14 mouse cellular contexts compared by ENCODE assay signal in the genomic region with DNA sequence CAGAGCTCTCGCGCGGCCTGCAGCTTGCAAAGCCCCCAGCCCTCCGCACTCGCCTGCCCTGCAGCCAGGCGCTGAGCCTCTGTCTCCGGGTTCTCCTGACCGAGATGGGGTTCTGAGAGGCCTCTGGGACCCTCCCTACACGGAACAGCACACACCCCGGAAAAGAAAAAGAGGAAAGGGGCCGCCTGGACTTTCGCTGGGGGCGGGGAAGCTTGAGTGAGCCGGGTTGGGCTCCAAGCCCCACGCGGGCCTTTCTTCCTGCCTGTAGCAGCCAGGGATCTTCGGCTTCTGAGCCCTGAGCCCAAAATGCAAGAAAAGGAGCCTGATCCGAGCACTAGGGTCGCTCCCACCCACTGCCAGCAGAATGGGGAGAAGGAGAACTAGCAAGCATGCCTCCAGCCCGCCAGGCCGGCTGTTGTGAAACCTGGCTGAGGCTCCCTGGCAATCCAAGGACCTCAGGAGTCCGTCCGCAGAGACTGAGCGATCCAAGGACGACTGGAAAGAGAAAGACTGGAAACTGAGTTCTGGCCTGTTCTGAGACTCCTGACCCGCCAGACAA. TPM values are rescaled to one million over a fixed set of nuclear protein-coding genes. Genes with fewer than 3 reads are reported as not detected.
DNase-seq lines count a peak whose midpoint lies in the region; ATAC-seq and TF ChIP-seq lines count a peak whose summit lies in the region.
"Had no signal": no experiment of that assay in that cellular context is flagged by ENCODE, and none has a peak within 500 bp of the region (broad histone marks: within the 10 kb centered on the region; RNA-seq: fewer than 3 reads in every experiment).

No protein-coding gene starts in this region.

- no peak for DNase-seq in heart, adult 9 months (ENCODE audit: low spot score in 2 of 2)
- peak; percentile 72 for DNase-seq in G1E (ENCODE audit: low spot score)
- peak; percentile 58 for DNase-seq in embryo, embryonic 10.5 days (ENCODE audit: low spot score)
- peak; percentile 80 for DNase-seq in neural tube, embryonic 10.5 days (ENCODE audit: extremely low spot score, low spot score)
- no peak for DNase-seq in left cerebral cortex, postnatal 36 days (ENCODE audit: low spot score in 2 of 2)
- DNase-seq in right cerebral cortex, postnatal 4 days: no peak
- DNase-seq: heart, postnatal 10 days; retina, postnatal 1 day; thymus, postnatal 36 days had no signal

- no peaks in the 10 kb centered on the region for H3K36me3 ChIP-seq in heart, embryonic 15.5 days
- H3K36me3 ChIP-seq in G1E (replicated peaks): peaks cover 18% of the 10 kb centered on the region

- H3K4me3 ChIP-seq in heart, embryonic 15.5 days: 0 out of 2 replicates have a peak overlapping the region, but pooled peaks have one; percentile 17
- H3K4me3 ChIP-seq in G1E (ENCODE audit: low read depth, low read length): peak overlapping the region; percentile 77
- H3K4me3 ChIP-seq: erythroblast, embryonic 14.5 days had no signal

- H3K9ac ChIP-seq in heart, embryonic 15.5 days: no peak overlapping the region

- H3K4me1 ChIP-seq in heart, embryonic 15.5 days (replicated peaks): peaks cover 15% of the 10 kb centered on the region
- H3K4me1 ChIP-seq in G1E (ENCODE audit: insufficient read depth, low read depth, low read length): peaks cover 84% of the 10 kb centered on the region

- WGBS in heart, embryonic 15.5 days: 4% methylated on average over 26 of the region's 26 CpGs

- peaks cover 99% of the 10 kb centered on the region for H3K27me3 ChIP-seq in heart, embryonic 15.5 days
- no peaks in the 10 kb centered on the region for H3K27me3 ChIP-seq in G1E (ENCODE audit: insufficient read depth, low read length)

- no peak for ATAC-seq in heart, embryonic 15.5 days (replicated peaks; ENCODE audit: insufficient number of reproducible peaks, insufficient read depth, low FRiP score, low read depth)
- peak; percentile 36 for ATAC-seq in G1E (ENCODE audit: extremely low read depth, insufficient number of reproducible peaks, low FRiP score, poor library complexity, severe bottlenecking)
- ATAC-seq in erythroblast, adult 5-6 weeks (replicated peaks; ENCODE audit: low FRiP score, poor library complexity, severe bottlenecking): no peak

- no peak overlapping the region for H3K4me2 ChIP-seq in heart, embryonic 15.5 days

- intact Hi-C loops in left cerebral cortex, postnatal 36 days (cut with DNase I): loop anchor here (2.0 kb wide), 1 partner anchor 109 kb away; no protein-coding TSS in a partner anchor

- no peak for TF ChIP-seq CTCF in G1E (IDR thresholded peaks at IDR 0.05; ENCODE audit: low read depth, low read length)

- no peak overlapping the region for H3K27ac ChIP-seq in heart, embryonic 15.5 days

- no peaks in the 10 kb centered on the region for H3K9me3 ChIP-seq in heart, embryonic 15.5 days (replicated peaks)
- H3K9me3 ChIP-seq in G1E (replicated peaks): no peaks in the 10 kb centered on the region

RNA-seq across cellular contexts. Expression of gene Hoxc4, which starts 6.7 kb away (rescaled TPM):
- 0.52 and 1.7 TPM in 2 replicates for polyA plus RNA-seq in heart, embryonic 15.5 days (2015; fragmentation: Nextera tagmentation; extraction: Ambion mirVana)
- total RNA-seq in G1E (2014; fragmentation: Nextera tagmentation) (29.3 and 33.9 TPM in 2 replicates), G1E (2017) (11.0 and 12.2 TPM in 2 replicates)
- polyA plus RNA-seq in G1E (2012): 60.1 and 65.8 TPM in 2 replicates
- not detected for total RNA-seq in left cerebral cortex, postnatal 36 days (2021)
- total RNA-seq in erythroblast, adult 5-6 weeks (2015; ENCODE audit: low replicate concordance): not detected in 2 replicates
- not detected in 2 replicates for total RNA-seq in erythroblast, adult 5-6 weeks (2017; ENCODE audit: low replicate concordance)
- total RNA-seq: left cerebral cortex, postnatal 10 days; megakaryocyte progenitor cell, adult 5-6 weeks had no signal

RNA-seq across cellular contexts. Expression of gene Hoxc6, which starts 13.9 kb away (rescaled TPM):
- 0.43 and 0.57 TPM in 2 replicates for polyA plus RNA-seq in heart, embryonic 15.5 days (2015; fragmentation: Nextera tagmentation; extraction: Ambion mirVana)
- total RNA-seq in G1E (2014; fragmentation: Nextera tagmentation): 16.3 and 37.1 TPM in 2 replicates
- total RNA-seq in G1E (2017): 8.6 and 12.0 TPM in 2 replicates
- 27.1 and 28.6 TPM in 2 replicates for polyA plus RNA-seq in G1E (2012)
- total RNA-seq in left cerebral cortex, postnatal 36 days (2021): not detected
- not detected in 2 replicates for total RNA-seq in erythroblast, adult 5-6 weeks (2015; ENCODE audit: low replicate concordance)
- total RNA-seq in erythroblast, adult 5-6 weeks (2017; ENCODE audit: low replicate concordance): not detected in 2 replicates
- total RNA-seq: left cerebral cortex, postnatal 10 days; megakaryocyte progenitor cell, adult 5-6 weeks had no signal
- polyA plus RNA-seq: erythroblast, embryonic 14.5 days had no signal

RNA-seq across cellular contexts. Expression of gene Hoxc8, which starts 21.6 kb away (rescaled TPM):
- 0.16 TPM in 1 of 2 replicates, not detected in the other for polyA plus RNA-seq in heart, embryonic 15.5 days (2015; fragmentation: Nextera tagmentation; extraction: Ambion mirVana)
- total RNA-seq in G1E (2014; fragmentation: Nextera tagmentation) (21.1 and 26.6 TPM in 2 replicates), G1E (2017) (2.0 and 2.7 TPM in 2 replicates)
- 10.1 and 12.2 TPM in 2 replicates for polyA plus RNA-seq in G1E (2012)
- not detected for total RNA-seq in left cerebral cortex, postnatal 36 days (2021)
- total RNA-seq in erythroblast, adult 5-6 weeks (2015; ENCODE audit: low replicate concordance): not detected in 2 replicates
- total RNA-seq in erythroblast, adult 5-6 weeks (2017; ENCODE audit: low replicate concordance): not detected in 2 replicates
- total RNA-seq: heart, postnatal 10 days; left cerebral cortex, postnatal 10 days; megakaryocyte progenitor cell, adult 5-6 weeks had no signal
- polyA plus RNA-seq: erythroblast, embryonic 14.5 days had no signal

RNA-seq across cellular contexts. Expression of gene Hoxc9, which starts 35.8 kb away (rescaled TPM):
- polyA plus RNA-seq in heart, embryonic 15.5 days (2015; fragmentation: Nextera tagmentation; extraction: Ambion mirVana): 0.19 TPM in 1 of 2 replicates, not detected in the other
- total RNA-seq in G1E (2014; fragmentation: Nextera tagmentation): 5.0 and 7.9 TPM in 2 replicates
- total RNA-seq in G1E (2017): 3.3 and 3.9 TPM in 2 replicates
- 9.8 and 12.0 TPM in 2 replicates for polyA plus RNA-seq in G1E (2012)
- total RNA-seq in left cerebral cortex, postnatal 36 days (2021): not detected
- not detected in 2 replicates for total RNA-seq in erythroblast, adult 5-6 weeks (2015; ENCODE audit: low replicate concordance)
- not detected in 2 replicates for total RNA-seq in erythroblast, adult 5-6 weeks (2017; ENCODE audit: low replicate concordance)
- total RNA-seq: heart, postnatal 10 days; left cerebral cortex, postnatal 10 days; megakaryocyte progenitor cell, adult 5-6 weeks had no signal
- polyA plus RNA-seq: erythroblast, embryonic 14.5 days had no signal

RNA-seq across cellular contexts. Expression of gene Hoxc5, which starts 44.8 kb away (rescaled TPM):
- 0.42 and 0.80 TPM in 2 replicates for polyA plus RNA-seq in heart, embryonic 15.5 days (2015; fragmentation: Nextera tagmentation; extraction: Ambion mirVana)
- total RNA-seq in G1E (2014; fragmentation: Nextera tagmentation): 9.9 and 19.8 TPM in 2 replicates
- total RNA-seq in G1E (2017): 7.6 and 9.1 TPM in 2 replicates
- 11.4 and 12.4 TPM in 2 replicates for polyA plus RNA-seq in G1E (2012)
- total RNA-seq in left cerebral cortex, postnatal 36 days (2021): not detected
- not detected in 2 replicates for total RNA-seq in erythroblast, adult 5-6 weeks (2015; ENCODE audit: low replicate concordance)
- total RNA-seq in erythroblast, adult 5-6 weeks (2017; ENCODE audit: low replicate concordance): not detected in 2 replicates
- total RNA-seq: left cerebral cortex, postnatal 10 days; megakaryocyte progenitor cell, adult 5-6 weeks had no signal
- polyA plus RNA-seq: erythroblast, embryonic 14.5 days had no signal

Comparison
In these comparisons a context has a peak if more than half of its experiments do, and no peak if none do; other contexts are left out.
1. DNase-seq: peak in G1E (single experiment), embryo, embryonic 10.5 days (single experiment) and neural tube, embryonic 10.5 days (single experiment); none in heart, adult 9 months (0 of 2), left cerebral cortex, postnatal 36 days (0 of 2) and right cerebral cortex, postnatal 4 days (single experiment).
2. RNA of gene Hoxc4, which starts 6.7 kb away (total RNA-seq): 11.0 to 33.9 TPM in G1E; not detected in left cerebral cortex, postnatal 36 days and not detected in erythroblast, adult 5-6 weeks; every median in the first group is over 10 times any median in the second.
3. RNA of gene Hoxc6, which starts 13.9 kb away (total RNA-seq): 8.6 to 37.1 TPM in G1E; not detected in left cerebral cortex, postnatal 36 days and not detected in erythroblast, adult 5-6 weeks; every median in the first group is over 4 times any median in the second.